Mouse (Mus musculus) spleen, adult 18-20 months (tissue): Measurements from ENCODE around the gene Zbtb17.

Experiments
- DNase-seq, 2 experiments: peaks; one replicate each; pipeline ENCODE4 v3.0.0; 2022; ENCODE audit warnings: mixed read lengths in 2 of 2

Gene Zbtb17

DNA sequence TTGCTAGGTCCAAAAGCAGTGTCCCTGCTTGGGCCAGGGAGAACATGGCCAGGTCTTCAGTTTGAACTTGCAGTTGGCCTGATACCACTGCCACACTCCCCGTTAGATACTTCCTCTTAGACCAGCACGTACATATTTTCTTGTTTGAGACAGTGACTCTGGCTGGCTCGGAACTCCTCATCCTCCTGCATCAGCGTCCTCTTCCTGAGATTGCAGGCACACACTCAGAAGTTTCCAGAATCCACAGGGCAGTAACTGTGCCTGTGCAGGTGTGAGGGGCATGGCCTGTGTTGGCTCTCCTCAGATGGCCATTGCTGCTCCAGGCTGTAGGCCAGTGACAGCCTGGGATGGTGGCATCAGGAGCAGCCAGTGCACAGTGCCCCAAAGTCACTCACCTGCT, 16.0 kb downstream of the Zbtb17 start:
- DNase-seq: no peak

- DNase-seq: no peak
Measured at GRCm38 (mm10) chr4:141461088-141461487, 16.6 kb downstream of the Zbtb17 start.

- no peak for DNase-seq
Measured at GRCm38 (mm10) chr4:141461576-141461975, 17.1 kb downstream of the Zbtb17 start.

DNA sequence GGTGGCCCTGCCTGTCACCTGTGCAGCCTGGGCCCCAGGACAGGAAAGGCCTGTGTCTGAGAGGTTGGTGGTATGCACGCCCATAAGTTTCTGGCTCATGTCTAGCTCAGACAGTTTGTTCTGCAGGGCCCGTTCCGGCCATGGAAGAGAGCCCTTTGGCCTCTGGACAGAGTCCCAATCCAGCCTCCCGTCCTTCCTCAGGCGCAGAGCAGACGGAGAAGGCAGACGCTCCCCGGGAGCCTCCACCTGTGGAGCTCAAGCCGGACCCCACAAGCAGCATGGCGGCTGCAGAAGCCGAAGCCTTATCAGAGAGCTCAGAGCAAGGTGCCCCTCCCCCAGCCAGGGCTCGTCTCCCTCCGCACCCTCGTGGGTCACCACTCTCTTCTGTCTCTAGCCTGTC, 19.0 kb downstream of the Zbtb17 start:
- no peak for DNase-seq

GRCm38 (mm10) chr4:141464722-141465121, 20.3 kb downstream of the Zbtb17 start:
- no peak for DNase-seq

DNA sequence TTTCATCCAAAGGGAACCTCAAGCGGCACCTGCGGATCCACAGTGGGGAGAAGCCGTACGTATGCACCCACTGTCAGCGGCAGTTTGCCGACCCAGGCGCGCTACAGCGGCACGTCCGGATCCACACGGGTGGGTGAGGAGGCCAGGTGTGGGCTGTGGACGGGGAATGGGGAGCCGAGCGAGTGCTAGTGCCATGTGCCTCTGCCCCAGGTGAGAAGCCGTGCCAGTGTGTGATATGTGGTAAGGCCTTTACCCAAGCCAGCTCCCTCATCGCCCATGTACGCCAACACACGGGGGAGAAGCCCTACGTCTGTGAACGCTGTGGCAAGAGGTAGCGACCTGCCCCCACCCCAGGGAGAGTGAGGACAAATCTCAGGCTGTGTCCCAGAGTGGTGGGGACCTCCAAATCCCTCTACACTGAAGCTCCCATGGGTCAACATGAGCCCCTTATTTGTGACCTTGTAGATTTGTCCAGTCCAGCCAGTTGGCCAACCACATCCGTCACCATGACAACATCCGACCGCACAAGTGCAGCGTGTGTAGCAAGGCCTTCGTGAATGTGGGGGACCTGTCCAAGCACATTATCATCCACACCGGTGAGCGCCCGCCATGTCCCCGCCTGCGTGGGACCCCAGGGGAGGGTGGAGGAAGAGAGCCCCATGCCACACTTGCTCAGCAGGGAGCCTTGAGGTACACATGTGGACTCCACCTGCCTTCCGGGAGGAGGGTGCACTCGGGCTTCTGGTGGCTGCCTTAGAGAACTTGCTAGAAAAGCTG, 21.2 kb downstream of the Zbtb17 start:
- no peak for DNase-seq

DNA sequence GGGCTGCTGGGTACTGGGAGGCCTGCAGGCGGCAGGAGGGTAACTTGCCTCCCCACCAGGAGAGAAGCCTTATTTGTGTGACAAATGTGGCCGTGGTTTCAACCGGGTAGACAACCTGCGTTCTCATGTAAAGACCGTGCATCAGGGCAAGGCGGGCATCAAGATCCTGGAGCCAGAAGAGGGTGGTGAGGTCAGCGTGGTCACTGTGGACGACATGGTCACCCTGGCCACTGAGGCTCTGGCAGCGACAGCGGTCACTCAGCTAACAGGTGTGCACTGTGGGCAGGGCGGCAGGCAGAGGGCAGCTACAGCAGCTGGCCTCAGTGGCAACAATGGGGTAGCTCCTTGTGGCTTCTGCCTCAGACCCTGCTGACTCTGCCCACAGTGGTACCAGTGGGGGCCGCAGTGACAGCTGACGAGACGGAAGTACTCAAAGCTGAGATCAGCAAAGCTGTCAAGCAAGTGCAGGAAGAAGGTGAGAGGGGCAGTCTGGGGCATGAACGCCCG, 21.9 kb downstream of the Zbtb17 start:
- DNase-seq: no peak

GRCm38 (mm10) chr4:141466844-141467580, 22.6 kb downstream of the Zbtb17 start:
- DNase-seq: no peak

GRCm38 (mm10) chr4:141467581-141467927, 23.1 kb downstream of the Zbtb17 start:
- no peak for DNase-seq

DNA sequence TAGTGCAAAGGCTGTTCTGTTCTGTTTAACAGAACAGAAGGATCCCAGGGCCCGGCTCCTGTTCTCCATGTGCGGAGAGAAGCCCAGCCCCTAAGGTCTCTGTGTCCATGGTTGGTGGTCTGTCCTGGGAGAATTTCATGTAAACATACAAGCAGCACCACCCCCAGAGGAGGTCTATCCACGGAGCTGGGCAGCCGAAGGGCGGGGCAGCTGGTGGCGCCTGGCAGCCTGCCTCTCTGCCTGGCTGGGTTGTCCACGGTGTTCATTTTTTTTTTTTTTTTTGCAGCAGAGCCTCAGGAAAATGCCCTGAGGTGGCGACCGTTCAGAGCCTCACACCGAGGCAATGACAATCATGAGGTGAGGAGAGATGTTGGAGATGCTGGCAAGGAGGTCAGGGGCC, 24.1 kb downstream of the Zbtb17 start:
- DNase-seq: no peak

GRCm38 (mm10) chr4:141469343-141469742, 24.9 kb downstream of the Zbtb17 start:
- DNase-seq: no peak

DNA sequence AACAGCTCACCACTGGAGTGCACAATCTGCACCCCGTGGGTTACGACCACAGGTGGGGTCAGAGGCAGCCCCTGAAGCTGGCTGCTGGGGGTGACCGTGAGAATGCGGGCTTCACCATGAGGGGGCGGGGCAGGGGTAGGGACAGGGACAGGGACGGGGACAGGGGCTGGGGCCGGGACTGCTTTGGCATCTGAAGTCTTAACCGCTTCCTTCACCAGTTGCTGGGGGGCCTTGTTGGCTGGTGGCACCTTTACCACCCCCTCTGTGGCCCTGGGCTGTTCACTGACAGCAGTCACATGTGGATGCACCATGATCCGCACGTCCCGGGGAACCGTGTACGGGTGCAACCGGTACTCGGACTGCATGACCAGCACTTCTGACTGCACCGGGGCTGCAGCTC, 27.0 kb downstream of the Zbtb17 start:
- DNase-seq: no peak

DNA sequence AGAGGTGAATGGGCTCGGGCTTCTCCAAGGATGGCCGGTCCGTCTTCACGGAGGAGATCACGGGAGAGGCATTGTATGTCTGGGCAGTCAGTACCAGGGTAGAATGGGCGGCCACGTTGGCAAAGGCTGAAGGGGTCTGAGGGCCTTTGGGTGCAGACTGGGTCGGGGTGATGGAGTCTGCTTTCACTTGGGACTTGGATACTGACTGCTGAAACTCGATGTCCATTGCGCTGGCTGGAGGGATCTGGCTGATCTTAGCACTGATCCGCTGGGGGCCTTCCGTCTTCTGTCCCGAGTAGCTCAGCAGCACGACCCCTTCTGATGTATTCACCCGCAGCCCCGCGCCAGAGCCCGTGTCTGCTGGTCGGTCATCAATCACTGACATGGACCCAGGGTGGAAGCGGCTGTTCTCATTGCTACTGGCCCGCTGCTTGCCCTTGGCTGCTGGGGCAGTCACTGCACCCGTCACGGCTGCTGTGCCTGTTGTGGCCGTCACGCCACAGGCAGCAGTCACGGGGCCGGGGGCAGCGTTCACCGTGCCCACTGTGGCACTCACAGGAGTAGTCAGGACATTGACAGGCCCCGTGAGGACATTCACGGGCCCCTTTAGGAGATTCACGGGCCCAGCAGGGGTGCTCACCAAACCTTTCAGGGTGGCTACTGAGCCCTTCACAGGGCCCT, 28.3 kb downstream of the Zbtb17 start:
- DNase-seq: no peak

DNA sequence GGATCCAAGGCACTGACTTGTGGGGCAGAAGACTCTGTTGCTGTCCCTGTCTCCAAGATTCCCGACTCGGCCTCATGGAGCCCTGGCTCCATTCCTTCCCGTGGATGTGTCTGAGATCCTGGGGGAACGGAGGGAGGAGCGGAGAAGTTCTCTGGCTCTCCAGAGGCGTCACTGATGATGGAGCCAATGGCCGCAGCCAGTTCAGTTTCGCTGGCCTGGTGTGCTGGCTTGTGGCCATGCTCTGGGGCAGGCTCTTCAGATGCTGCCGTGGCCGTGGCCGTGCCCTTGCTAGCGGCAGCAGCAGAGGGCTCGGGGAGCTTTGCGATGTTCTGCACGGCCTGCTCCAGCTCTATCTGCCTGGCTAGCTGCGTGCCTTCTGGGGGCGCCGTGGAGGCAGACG, 30.0 kb downstream of the Zbtb17 start:
- DNase-seq: no peak

DNA sequence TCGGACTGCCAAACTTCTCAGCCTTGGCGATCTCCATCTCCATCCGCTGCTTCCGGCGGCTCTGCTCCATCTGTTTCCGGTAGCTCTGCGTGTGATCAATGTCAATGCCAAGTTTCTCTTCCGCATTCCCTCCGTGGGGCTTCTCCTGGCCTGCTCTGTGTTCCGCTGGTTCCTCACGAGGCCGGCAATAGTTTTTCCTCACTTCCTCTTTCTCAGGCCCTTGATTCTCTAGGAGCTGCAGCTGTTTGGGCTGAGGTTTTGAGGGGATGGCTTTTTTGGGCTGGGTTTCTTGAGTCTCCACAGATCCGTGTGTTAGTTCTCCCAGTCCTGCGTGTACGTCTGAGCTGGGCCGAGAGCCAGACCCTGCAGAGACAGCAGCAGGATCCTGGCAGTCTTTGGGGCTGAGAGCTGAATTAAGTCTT, 33.2 kb downstream of the Zbtb17 start:
- peak; percentile 52 to 60 for DNase-seq

DNA sequence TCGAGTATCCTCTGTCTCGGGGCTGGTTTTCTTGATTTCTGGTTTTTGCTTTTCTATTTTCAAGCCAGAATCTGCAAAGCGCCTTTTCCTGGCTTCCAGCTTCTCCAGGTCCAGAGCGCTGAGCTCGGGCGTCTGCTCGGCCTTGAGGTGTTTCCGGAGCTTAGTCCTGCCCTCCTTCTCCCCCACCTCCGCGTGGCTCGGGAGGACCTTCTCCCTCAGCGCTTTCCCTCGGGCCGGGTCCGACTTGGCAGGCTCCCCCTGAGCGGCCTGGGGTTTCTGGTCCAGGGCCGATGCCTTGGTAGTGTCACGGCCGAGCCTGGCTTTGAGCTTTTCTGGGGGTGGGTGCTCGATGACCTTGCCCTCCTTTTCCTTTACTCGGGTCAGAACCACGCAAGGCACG, 33.8 kb downstream of the Zbtb17 start:
- DNase-seq: no peak

- DNase-seq: no peak
Measured at GRCm38 (mm10) chr4:141478794-141479193, 34.3 kb downstream of the Zbtb17 start.

GRCm38 (mm10) chr4:141479411-141479810, 35.0 kb downstream of the Zbtb17 start:
- DNase-seq: no peak

GRCm38 (mm10) chr4:141484071-141484470, 39.6 kb downstream of the Zbtb17 start:
- DNase-seq: no peak

- DNase-seq: no peak
Measured at GRCm38 (mm10) chr4:141487581-141487980, 43.1 kb downstream of the Zbtb17 start.

DNA sequence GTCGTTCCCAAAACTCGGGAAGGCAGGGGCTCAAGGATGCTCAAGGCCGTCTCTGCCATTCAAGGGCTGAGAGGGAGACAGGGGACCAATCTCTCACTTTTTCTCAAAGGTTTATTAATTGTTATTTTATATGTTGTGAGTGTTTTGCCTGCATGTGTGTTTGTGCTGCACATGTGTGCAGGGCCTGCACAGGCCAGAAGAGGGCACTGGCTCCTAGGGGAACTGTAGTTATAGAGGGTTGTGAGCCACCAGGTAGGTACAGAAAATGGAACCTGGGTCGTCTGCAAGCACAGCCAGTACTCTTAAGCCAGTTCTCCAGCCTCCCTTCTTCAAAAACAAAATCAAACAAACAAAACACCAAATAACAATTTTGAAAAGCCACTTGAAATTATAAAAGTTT, 44.2 kb downstream of the Zbtb17 start:
- DNase-seq: no peak

DNA sequence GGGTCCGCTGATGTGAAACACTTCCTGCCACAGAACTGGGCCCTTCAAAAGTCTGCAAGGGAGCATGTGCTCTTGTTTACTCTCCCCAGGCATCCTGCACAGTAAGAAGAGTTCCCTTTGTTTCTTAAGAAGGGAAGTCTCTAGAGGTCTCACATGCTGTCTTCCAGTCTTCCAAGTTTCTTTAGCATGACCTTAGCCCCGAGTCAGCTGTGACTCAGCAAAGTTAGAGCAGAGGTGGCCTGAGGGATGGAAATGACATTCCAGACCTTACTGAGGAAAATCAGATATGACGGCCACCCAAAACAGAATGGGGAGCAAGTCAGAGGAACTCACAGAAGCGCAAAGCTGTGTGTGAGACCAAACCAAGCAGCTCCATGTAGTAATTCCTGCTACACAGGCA, 56.2 kb downstream of the Zbtb17 start:
- no peak for DNase-seq

DNA sequence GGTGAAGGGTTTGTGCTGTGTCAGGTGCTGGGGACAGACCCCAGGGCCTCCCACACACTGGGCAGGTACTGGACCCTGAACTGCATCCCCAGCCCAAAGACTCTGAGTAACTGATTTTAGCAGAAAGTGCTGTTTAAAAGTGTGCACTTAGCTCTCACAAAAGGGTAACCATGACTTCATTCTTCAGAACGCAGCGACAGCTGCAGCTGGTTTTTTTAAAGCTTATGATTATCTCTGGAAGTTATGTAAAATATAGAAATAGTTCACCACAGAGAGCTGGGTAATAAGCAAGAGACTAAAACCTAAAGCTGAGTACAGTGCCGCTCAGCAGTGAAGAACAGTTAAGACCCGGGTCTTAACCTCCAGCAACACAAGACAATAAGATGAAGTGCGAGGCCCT, 56.6 kb downstream of the Zbtb17 start:
- no peak for DNase-seq

- DNase-seq: no peak
Measured at GRCm38 (mm10) chr4:141502723-141503122, 58.3 kb downstream of the Zbtb17 start.
